Mouse (Mus musculus): ENCODE data around the gene Grm5. TPM values are rescaled to one million over a fixed set of nuclear protein-coding genes. Genes with fewer than 3 reads are reported as not detected.

Grm5 gene
- polyA plus RNA-seq, 1 experiment, result not detected

- Histone ChIP-seq H3K27me3 (ENCODE audit: control insufficient read depth, insufficient read depth, insufficient read length) (no peaks in the 10 kb centered on the region), H3K79me3 (ENCODE audit: low read depth) (no peaks in the 10 kb centered on the region), H3K36me3 (ENCODE audit: control insufficient read depth, insufficient read depth) (no peaks in the 10 kb centered on the region), H3K79me2 (ENCODE audit: control insufficient read depth, insufficient read depth) (no peaks in the 10 kb centered on the region), H3ac (ENCODE audit: control insufficient read depth, insufficient read length, low read depth) (no peak overlapping the region), H3K4me3 (ENCODE audit: insufficient read depth, poor library complexity, severe bottlenecking) (no peak overlapping the region)
- TF ChIP-seq USF1 (IDR thresholded peaks at IDR 0.05; ENCODE audit: low read depth), result no peak
- TF ChIP-seq MYOG (IDR thresholded peaks at IDR 0.05; ENCODE audit: control insufficient read depth, extremely low read depth, insufficient read length), result no peak
- no peak for TF ChIP-seq CEBPB (IDR thresholded peaks at IDR 0.05; ENCODE audit: low read depth)
- no peak for TF ChIP-seq FOSL1 (IDR thresholded peaks at IDR 0.05; ENCODE audit: insufficient read depth, low read length, poor library complexity, severe bottlenecking)
- no peak for TF ChIP-seq MAX (IDR thresholded peaks at IDR 0.05)
- TF ChIP-seq MYOD1 (IDR thresholded peaks at IDR 0.05; ENCODE audit: control insufficient read depth, insufficient read length, low read depth), result no peak
Observed at GRCm38 (mm10) chr7:87661794-87662193, 77.8 kb downstream of the Grm5 start.

GRCm38 (mm10) chr7:87664041-87664440 is 80.1 kb downstream of the Grm5 start:
- Histone ChIP-seq H3ac (ENCODE audit: control insufficient read depth, insufficient read length, low read depth) (no peak overlapping the region), H3K4me3 (ENCODE audit: insufficient read depth, poor library complexity, severe bottlenecking) (no peak overlapping the region), H3K27me3 (ENCODE audit: control insufficient read depth, insufficient read depth, insufficient read length) (no peaks in the 10 kb centered on the region), H3K79me2 (ENCODE audit: control insufficient read depth, insufficient read depth) (no peaks in the 10 kb centered on the region), H3K36me3 (ENCODE audit: control insufficient read depth, insufficient read depth) (no peaks in the 10 kb centered on the region), H3K79me3 (ENCODE audit: low read depth) (no peaks in the 10 kb centered on the region)
- TF ChIP-seq FOSL1 (IDR thresholded peaks at IDR 0.05; ENCODE audit: insufficient read depth, low read length, poor library complexity, severe bottlenecking) (no peak), MAX (IDR thresholded peaks at IDR 0.05) (no peak), CEBPB (IDR thresholded peaks at IDR 0.05; ENCODE audit: low read depth) (no peak), MYOD1 (IDR thresholded peaks at IDR 0.05; ENCODE audit: control insufficient read depth, insufficient read length, low read depth) (no peak), MYOG (IDR thresholded peaks at IDR 0.05; ENCODE audit: control insufficient read depth, extremely low read depth, insufficient read length) (no peak)

- H3K27me3 ChIP-seq (ENCODE audit: control insufficient read depth, insufficient read depth, insufficient read length), result no peaks in the 10 kb centered on the region
- no peak overlapping the region for H3K4me3 ChIP-seq (ENCODE audit: insufficient read depth, poor library complexity, severe bottlenecking)
- no peak overlapping the region for H3ac ChIP-seq (ENCODE audit: control insufficient read depth, insufficient read length, low read depth)
- no peak for TF ChIP-seq CTCF (IDR thresholded peaks at IDR 0.05; ENCODE audit: control insufficient read depth, insufficient read depth, insufficient read length)
- TF ChIP-seq FOSL1 (IDR thresholded peaks at IDR 0.05; ENCODE audit: insufficient read depth, low read length, poor library complexity, severe bottlenecking), result no peak
- TF ChIP-seq MYOD1 (IDR thresholded peaks at IDR 0.05; ENCODE audit: control insufficient read depth, insufficient read length, low read depth), result no peak
- no peak for TF ChIP-seq MYOG (IDR thresholded peaks at IDR 0.05; ENCODE audit: control insufficient read depth, extremely low read depth, insufficient read length)
- TF ChIP-seq CEBPB (IDR thresholded peaks at IDR 0.05; ENCODE audit: low read depth), result no peak
- TF ChIP-seq USF1 (IDR thresholded peaks at IDR 0.05; ENCODE audit: low read depth), result no peak
- no peak for TF ChIP-seq MAX (IDR thresholded peaks at IDR 0.05)
- no peaks in the 10 kb centered on the region for H3K36me3 ChIP-seq (ENCODE audit: control insufficient read depth, insufficient read depth)
- no peaks in the 10 kb centered on the region for H3K79me3 ChIP-seq (ENCODE audit: low read depth)
- no peaks in the 10 kb centered on the region for H3K79me2 ChIP-seq (ENCODE audit: control insufficient read depth, insufficient read depth)
Observed at GRCm38 (mm10) chr7:87716393-87716792, 132.4 kb downstream of the Grm5 start.

DNA sequence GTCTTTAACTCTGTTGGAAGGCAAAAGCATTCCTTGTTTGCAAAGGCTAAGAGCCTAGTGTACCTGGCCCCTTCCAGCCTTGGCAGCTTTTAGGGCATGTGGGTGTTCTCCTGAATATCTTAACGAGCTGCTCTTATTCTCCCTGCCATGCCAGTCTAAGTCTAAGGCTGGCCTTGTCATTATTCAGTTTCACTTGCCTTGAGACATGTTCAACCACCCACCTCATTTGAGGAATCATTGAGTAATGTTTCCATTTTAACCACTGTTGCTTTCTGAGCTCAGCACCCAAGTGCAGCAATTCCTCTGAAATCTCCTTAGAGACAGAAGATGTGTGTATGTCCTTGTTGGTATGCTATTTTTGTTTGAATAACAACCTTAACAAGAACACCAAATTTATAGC is 134.7 kb downstream of the Grm5 start:
- H3ac ChIP-seq (ENCODE audit: control insufficient read depth, insufficient read length, low read depth), result no peak overlapping the region
- TF ChIP-seq USF1 (IDR thresholded peaks at IDR 0.05; ENCODE audit: low read depth), result no peak
- no peak for TF ChIP-seq FOSL1 (IDR thresholded peaks at IDR 0.05; ENCODE audit: insufficient read depth, low read length, poor library complexity, severe bottlenecking)
- TF ChIP-seq MAX (IDR thresholded peaks at IDR 0.05), result no peak
- no peak for TF ChIP-seq MYOG (IDR thresholded peaks at IDR 0.05; ENCODE audit: control insufficient read depth, extremely low read depth, insufficient read length)
- TF ChIP-seq CTCF (IDR thresholded peaks at IDR 0.05; ENCODE audit: control insufficient read depth, insufficient read depth, insufficient read length), result no peak
- no peak for TF ChIP-seq CEBPB (IDR thresholded peaks at IDR 0.05; ENCODE audit: low read depth)
- TF ChIP-seq MYOD1 (IDR thresholded peaks at IDR 0.05; ENCODE audit: control insufficient read depth, insufficient read length, low read depth), result no peak
- no peaks in the 10 kb centered on the region for H3K36me3 ChIP-seq (ENCODE audit: control insufficient read depth, insufficient read depth)
- no peak overlapping the region for H3K4me3 ChIP-seq (ENCODE audit: insufficient read depth, poor library complexity, severe bottlenecking)
- H3K79me3 ChIP-seq (ENCODE audit: low read depth), result no peaks in the 10 kb centered on the region
- H3K79me2 ChIP-seq (ENCODE audit: control insufficient read depth, insufficient read depth), result no peaks in the 10 kb centered on the region
- no peaks in the 10 kb centered on the region for H3K27me3 ChIP-seq (ENCODE audit: control insufficient read depth, insufficient read depth, insufficient read length)

DNA sequence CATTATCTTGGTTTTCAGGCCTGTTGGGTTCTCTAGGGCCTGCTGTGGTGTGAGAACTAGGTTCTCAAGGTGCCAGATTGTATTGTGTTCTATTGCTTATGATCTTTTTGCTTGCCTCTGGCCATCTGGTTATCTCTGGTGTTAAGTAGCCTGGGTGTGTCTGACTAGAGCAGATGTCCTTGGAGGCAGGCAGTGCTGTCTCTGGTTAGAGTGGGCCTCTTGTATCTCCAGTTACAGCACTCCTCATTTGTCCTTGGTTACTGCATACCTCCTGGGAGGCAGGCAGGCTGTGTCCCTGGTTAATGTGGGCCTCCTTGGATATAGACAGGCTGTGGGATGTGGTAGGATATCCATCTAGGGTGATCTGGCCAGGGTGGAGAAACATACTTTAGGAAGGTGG is 150.5 kb downstream of the Grm5 start:
- no peaks in the 10 kb centered on the region for H3K27me3 ChIP-seq (ENCODE audit: control insufficient read depth, insufficient read depth, insufficient read length)
- no peak overlapping the region for H3ac ChIP-seq (ENCODE audit: control insufficient read depth, insufficient read length, low read depth)
- H3K79me2 ChIP-seq (ENCODE audit: control insufficient read depth, insufficient read depth), result no peaks in the 10 kb centered on the region
- H3K79me3 ChIP-seq (ENCODE audit: low read depth), result no peaks in the 10 kb centered on the region
- H3K4me3 ChIP-seq (ENCODE audit: insufficient read depth, poor library complexity, severe bottlenecking), result no peak overlapping the region
- H3K36me3 ChIP-seq (ENCODE audit: control insufficient read depth, insufficient read depth), result no peaks in the 10 kb centered on the region
- TF ChIP-seq USF1 (IDR thresholded peaks at IDR 0.05; ENCODE audit: low read depth), result no peak
- no peak for TF ChIP-seq FOSL1 (IDR thresholded peaks at IDR 0.05; ENCODE audit: insufficient read depth, low read length, poor library complexity, severe bottlenecking)
- TF ChIP-seq MYOD1 (IDR thresholded peaks at IDR 0.05; ENCODE audit: control insufficient read depth, insufficient read length, low read depth), result no peak
- TF ChIP-seq MYOG (IDR thresholded peaks at IDR 0.05; ENCODE audit: control insufficient read depth, extremely low read depth, insufficient read length), result no peak
- no peak for TF ChIP-seq MAX (IDR thresholded peaks at IDR 0.05)
- TF ChIP-seq CTCF (IDR thresholded peaks at IDR 0.05; ENCODE audit: control insufficient read depth, insufficient read depth, insufficient read length), result no peak

GRCm38 (mm10) chr7:87761945-87762344 is 178.0 kb downstream of the Grm5 start:
- H3K79me3 ChIP-seq (ENCODE audit: low read depth), result no peaks in the 10 kb centered on the region
- H3K4me3 ChIP-seq (ENCODE audit: insufficient read depth, poor library complexity, severe bottlenecking), result no peak overlapping the region
- H3ac ChIP-seq (ENCODE audit: control insufficient read depth, insufficient read length, low read depth), result no peak overlapping the region
- TF ChIP-seq MYOG (IDR thresholded peaks at IDR 0.05; ENCODE audit: control insufficient read depth, extremely low read depth, insufficient read length) (no peak), CEBPB (IDR thresholded peaks at IDR 0.05; ENCODE audit: low read depth) (no peak)
- no peaks in the 10 kb centered on the region for H3K27me3 ChIP-seq (ENCODE audit: control insufficient read depth, insufficient read depth, insufficient read length)
- no peaks in the 10 kb centered on the region for H3K79me2 ChIP-seq (ENCODE audit: control insufficient read depth, insufficient read depth)
- H3K36me3 ChIP-seq (ENCODE audit: control insufficient read depth, insufficient read depth), result no peaks in the 10 kb centered on the region

All from C2C12 (cell line).